Mouse (Mus musculus) forebrain, embryonic 13.5 days (tissue): ENCODE measurements around the gene Cd37. TPM values are rescaled to one million over a fixed set of nuclear protein-coding genes. Genes with fewer than 3 reads are reported as not detected.

ENCODE experiments used
- ATAC-seq: fragments of 200-750 bp; cut with Nextera tagmentation; 2 replicates; pipeline ENCODE4 v1.8.0; 2017
- H3K27ac ChIP-seq: fragments of 300-500 bp; sonication (generic); 2 replicates; pipeline ENCODE4 v1.5.1; 2015; ENCODE audit warnings: inconsistent platforms, mild to moderate bottlenecking, moderate library complexity
- H3K27me3 ChIP-seq: fragments of 300-500 bp; sonication (generic); 2 replicates; pipeline ENCODE4 v1.6.1; 2015; ENCODE audit warnings: mild to moderate bottlenecking, inconsistent platforms
- H3K36me3 ChIP-seq: fragments of 300-500 bp; sonication (generic); 2 replicates; pipeline ENCODE4 v1.6.1; 2015; ENCODE audit warnings: mild to moderate bottlenecking, inconsistent platforms; ENCODE audit not compliant: poor library complexity, severe bottlenecking
- H3K4me1 ChIP-seq: fragments of 300-500 bp; sonication (generic); 2 replicates; pipeline ENCODE4 v1.6.1; 2015; ENCODE audit warnings: inconsistent platforms
- H3K4me2 ChIP-seq: fragments of 300-500 bp; sonication (generic); 2 replicates; pipeline ENCODE4 v1.6.1; 2015; ENCODE audit warnings: inconsistent platforms, mild to moderate bottlenecking, moderate library complexity
- H3K4me3 ChIP-seq: fragments of 300-500 bp; sonication (generic); 2 replicates; pipeline ENCODE4 v1.5.1; 2015; ENCODE audit warnings: mild to moderate bottlenecking, inconsistent platforms
- H3K9ac ChIP-seq: fragments of 300-500 bp; sonication (generic); 2 replicates; pipeline ENCODE4 v1.6.1; 2015; ENCODE audit warnings: mild to moderate bottlenecking, inconsistent platforms
- H3K9me3 ChIP-seq: fragments of 300-500 bp; sonication (generic); replicated peaks from 2 replicates; pipeline ENCODE4 v1.6.1; 2016; ENCODE audit warnings: inconsistent platforms
- WGBS: fragments of 180-500 bp; shearing (Covaris S2); methylation state at CpG from one replicate; pipeline ENCODE4 v1.1.7; 2015; 5-methylcytosine and 5-hydroxymethylcytosine counted together
- polyA plus RNA-seq: library from polyadenylated mRNA; unstranded; fragments of >200 nt; fragmentation: Nextera tagmentation; extraction: Ambion mirVana; gene quantifications from 2 replicates; pipeline ENCODE4 v1.2.1, GENCODE M21; 2015

Cd37 gene
- 0.96 and 1.3 TPM in 2 replicates for polyA plus RNA-seq

- no peak within 1 kb of the TSS for H3K9ac ChIP-seq
- H3K9me3 ChIP-seq: no peaks in the 10 kb centered on the region
- peaks cover 27% of the 10 kb centered on the region for H3K4me1 ChIP-seq
- H3K27ac ChIP-seq: no peak within 1 kb of the TSS
- no peak within 1 kb of the TSS for H3K4me3 ChIP-seq
- H3K4me2 ChIP-seq: no peak within 1 kb of the TSS
- H3K36me3 ChIP-seq: no peaks in the 10 kb centered on the region
- 43% methylated on average over 20 of the region's 20 CpGs for WGBS
- peaks cover 56% of the 10 kb centered on the region for H3K27me3 ChIP-seq
- ATAC-seq: no peak
Measured at GRCm38 (mm10) chr7:45238723-45239496, at the start of gene Cd37. Cd37 (minus strand) TSS chr7:45239115.

- H3K27ac ChIP-seq: no peak overlapping the region
- no peak overlapping the region for H3K4me3 ChIP-seq
- H3K9me3 ChIP-seq: no peaks in the 10 kb centered on the region
- ATAC-seq: no peak
- H3K36me3 ChIP-seq: no peaks in the 10 kb centered on the region
- no peak overlapping the region for H3K9ac ChIP-seq
- no peaks in the 10 kb centered on the region for H3K27me3 ChIP-seq
- H3K4me2 ChIP-seq: no peak overlapping the region
- 88% methylated on average over 13 of the region's 13 CpGs for WGBS
- H3K4me1 ChIP-seq: no peaks in the 10 kb centered on the region
Measured at GRCm38 (mm10) chr7:45286486-45286885, 47.6 kb upstream of the Cd37 start.

- H3K9me3 ChIP-seq: no peaks in the 10 kb centered on the region
- peaks cover 3% of the 10 kb centered on the region; the same call in 1 of the 2 replicates for H3K27me3 ChIP-seq
- 0 out of 2 replicates have a peak within 1 kb of the TSS, but pooled peaks have one; percentile 28 for H3K9ac ChIP-seq
- peaks cover 15% of the 10 kb centered on the region for H3K4me1 ChIP-seq
- H3K36me3 ChIP-seq: no peaks in the 10 kb centered on the region
- peak within 1 kb of the TSS; percentile 34 for H3K4me3 ChIP-seq
- no peak for ATAC-seq
- 8% methylated on average over 44 of the region's 44 CpGs for WGBS
- peak within 1 kb of the TSS; percentile 58 for H3K4me2 ChIP-seq
- no peak within 1 kb of the TSS for H3K27ac ChIP-seq
Measured at GRCm38 (mm10) chr7:45277136-45277760, 38.3 kb upstream of the Cd37 start, which contains the start of gene Slc6a21. Slc6a21 (plus strand) TSS chr7:45277513.

DNA sequence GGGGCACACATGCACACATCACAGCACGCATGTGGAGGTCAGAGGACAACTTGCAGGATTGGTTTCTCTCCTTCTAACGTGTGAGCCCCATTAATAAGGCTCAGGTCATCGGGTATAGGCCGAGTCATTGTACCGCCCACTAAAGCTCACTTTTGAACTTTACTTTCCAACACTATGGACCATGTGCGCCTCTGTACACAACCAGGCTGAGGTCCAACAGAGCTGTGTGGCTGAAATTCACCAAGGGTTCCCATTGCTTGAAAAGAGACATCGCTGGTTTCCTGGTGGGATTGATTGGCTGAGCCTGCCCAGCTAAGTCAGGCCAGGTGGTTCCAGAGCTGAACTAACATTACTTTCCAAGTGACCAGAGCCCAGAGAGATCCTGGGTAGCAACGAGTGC is 34.8 kb upstream of the Cd37 start:
- Histone ChIP-seq H3K27me3 (peaks cover 3% of the 10 kb centered on the region; the same call in 1 of the 2 replicates), H3K9me3 (no peaks in the 10 kb centered on the region), H3K4me2 (no peak overlapping the region), H3K36me3 (no peaks in the 10 kb centered on the region), H3K4me1 (peaks cover 18% of the 10 kb centered on the region), H3K4me3 (no peak overlapping the region), H3K9ac (no peak overlapping the region), H3K27ac (peak overlapping the region; percentile 57)
- ATAC-seq: no peak
- 90% methylated on average over 8 of the region's 8 CpGs for WGBS

GRCm38 (mm10) chr7:45272786-45273412 is 34.0 kb upstream of the Cd37 start:
- peak overlapping the region; percentile 57 for H3K27ac ChIP-seq
- ATAC-seq: no peak; the same call in 1 of the 2 replicates
- H3K36me3 ChIP-seq: no peaks in the 10 kb centered on the region
- H3K9me3 ChIP-seq: no peaks in the 10 kb centered on the region
- peaks cover 4% of the 10 kb centered on the region; the same call in 1 of the 2 replicates for H3K27me3 ChIP-seq
- H3K4me3 ChIP-seq: no peak overlapping the region
- H3K4me2 ChIP-seq: no peak overlapping the region
- WGBS: 35% methylated on average over 10 of the region's 10 CpGs
- no peak overlapping the region for H3K9ac ChIP-seq
- H3K4me1 ChIP-seq: peaks cover 18% of the 10 kb centered on the region

- no peak overlapping the region for H3K4me3 ChIP-seq
- H3K4me1 ChIP-seq: peaks cover 12% of the 10 kb centered on the region; the same call in 1 of the 2 replicates
- H3K9ac ChIP-seq: no peak overlapping the region
- no peaks in the 10 kb centered on the region for H3K36me3 ChIP-seq
- 88% methylated on average over 1 of the region's 1 CpGs for WGBS
- H3K4me2 ChIP-seq: no peak overlapping the region
- H3K27me3 ChIP-seq: peaks cover 4% of the 10 kb centered on the region; the same call in 1 of the 2 replicates
- no peak for ATAC-seq
- no peak overlapping the region for H3K27ac ChIP-seq
- H3K9me3 ChIP-seq: no peaks in the 10 kb centered on the region
Measured at GRCm38 (mm10) chr7:45265518-45265917, 26.6 kb upstream of the Cd37 start.

GRCm38 (mm10) chr7:45264348-45264747 is 25.4 kb upstream of the Cd37 start:
- 70% methylated on average over 3 of the region's 3 CpGs for WGBS
- Histone ChIP-seq H3K27ac (no peak overlapping the region), H3K9ac (no peak overlapping the region), H3K4me1 (peaks cover 12% of the 10 kb centered on the region; the same call in 1 of the 2 replicates), H3K9me3 (no peaks in the 10 kb centered on the region), H3K4me3 (no peak overlapping the region), H3K4me2 (no peak overlapping the region), H3K27me3 (peaks cover 5% of the 10 kb centered on the region; the same call in 1 of the 2 replicates), H3K36me3 (no peaks in the 10 kb centered on the region)
- no peak for ATAC-seq

GRCm38 (mm10) chr7:45263006-45263607 is 24.2 kb upstream of the Cd37 start:
- H3K9ac ChIP-seq: no peak overlapping the region
- H3K4me1 ChIP-seq: peaks cover 12% of the 10 kb centered on the region; the same call in 1 of the 2 replicates
- no peak overlapping the region for H3K27ac ChIP-seq
- ATAC-seq: no peak
- H3K4me2 ChIP-seq: no peak overlapping the region
- H3K4me3 ChIP-seq: no peak overlapping the region
- WGBS: 73% methylated on average over 7 of the region's 7 CpGs
- no peaks in the 10 kb centered on the region for H3K9me3 ChIP-seq
- peaks cover 7% of the 10 kb centered on the region; the same call in 1 of the 2 replicates for H3K27me3 ChIP-seq
- H3K36me3 ChIP-seq: no peaks in the 10 kb centered on the region

DNA sequence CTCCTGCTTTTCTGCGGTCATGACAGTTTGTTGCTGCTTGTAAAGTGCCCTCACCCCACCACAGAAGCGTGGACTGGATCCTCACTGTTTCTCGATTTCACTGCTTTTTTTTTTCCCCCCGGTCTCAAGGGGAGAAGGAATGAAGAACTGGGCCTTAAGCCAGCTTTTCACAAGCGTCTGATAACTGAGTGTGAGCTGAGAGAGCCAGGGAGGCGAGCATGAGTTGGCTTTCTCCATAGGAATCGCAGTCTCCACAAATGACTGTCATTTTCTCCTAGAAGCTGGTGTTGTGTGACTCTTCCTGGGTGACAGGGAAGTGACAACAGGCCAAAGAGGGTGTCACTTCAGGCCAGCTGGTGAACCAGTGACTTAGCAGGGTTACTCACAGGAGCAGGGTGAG is 23.4 kb upstream of the Cd37 start:
- H3K4me3 ChIP-seq: no peak overlapping the region
- no peaks in the 10 kb centered on the region for H3K9me3 ChIP-seq
- no peaks in the 10 kb centered on the region for H3K36me3 ChIP-seq
- peaks cover 12% of the 10 kb centered on the region; the same call in 1 of the 2 replicates for H3K4me1 ChIP-seq
- no peak overlapping the region for H3K4me2 ChIP-seq
- peaks cover 5% of the 10 kb centered on the region; the same call in 1 of the 2 replicates for H3K27me3 ChIP-seq
- 58% methylated on average over 7 of the region's 7 CpGs for WGBS
- ATAC-seq: no peak
- no peak overlapping the region for H3K27ac ChIP-seq
- 0 out of 2 replicates have a peak overlapping the region, but pooled peaks have one; percentile 21 for H3K9ac ChIP-seq

DNA sequence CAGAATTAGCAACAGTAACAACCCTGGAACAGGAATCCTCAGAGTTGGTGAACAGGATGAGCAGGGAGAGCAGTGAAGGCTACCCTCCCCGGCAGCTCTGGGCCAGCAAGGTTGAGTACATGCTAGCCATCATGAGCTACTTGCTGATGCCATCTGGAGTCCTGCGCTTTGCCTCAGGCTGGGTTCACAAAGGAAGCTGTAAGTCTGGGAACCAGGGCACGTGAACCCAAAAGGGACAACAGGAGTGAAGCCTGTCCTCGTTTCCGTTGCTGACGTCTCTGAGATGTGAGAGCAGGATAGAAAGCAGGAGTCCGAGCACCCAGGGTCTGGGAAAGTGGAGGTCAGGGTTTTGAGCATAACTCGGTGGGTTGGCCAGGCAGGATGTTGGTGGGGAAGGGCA is 20.4 kb upstream of the Cd37 start:
- no peak for ATAC-seq
- Histone ChIP-seq H3K27me3 (peaks cover 5% of the 10 kb centered on the region; the same call in 1 of the 2 replicates), H3K36me3 (no peaks in the 10 kb centered on the region), H3K9me3 (no peaks in the 10 kb centered on the region), H3K9ac (no peak overlapping the region), H3K4me1 (peaks cover 12% of the 10 kb centered on the region; the same call in 1 of the 2 replicates), H3K4me3 (no peak overlapping the region), H3K27ac (no peak overlapping the region), H3K4me2 (no peak overlapping the region)
- WGBS: 86% methylated on average over 8 of the region's 8 CpGs

DNA sequence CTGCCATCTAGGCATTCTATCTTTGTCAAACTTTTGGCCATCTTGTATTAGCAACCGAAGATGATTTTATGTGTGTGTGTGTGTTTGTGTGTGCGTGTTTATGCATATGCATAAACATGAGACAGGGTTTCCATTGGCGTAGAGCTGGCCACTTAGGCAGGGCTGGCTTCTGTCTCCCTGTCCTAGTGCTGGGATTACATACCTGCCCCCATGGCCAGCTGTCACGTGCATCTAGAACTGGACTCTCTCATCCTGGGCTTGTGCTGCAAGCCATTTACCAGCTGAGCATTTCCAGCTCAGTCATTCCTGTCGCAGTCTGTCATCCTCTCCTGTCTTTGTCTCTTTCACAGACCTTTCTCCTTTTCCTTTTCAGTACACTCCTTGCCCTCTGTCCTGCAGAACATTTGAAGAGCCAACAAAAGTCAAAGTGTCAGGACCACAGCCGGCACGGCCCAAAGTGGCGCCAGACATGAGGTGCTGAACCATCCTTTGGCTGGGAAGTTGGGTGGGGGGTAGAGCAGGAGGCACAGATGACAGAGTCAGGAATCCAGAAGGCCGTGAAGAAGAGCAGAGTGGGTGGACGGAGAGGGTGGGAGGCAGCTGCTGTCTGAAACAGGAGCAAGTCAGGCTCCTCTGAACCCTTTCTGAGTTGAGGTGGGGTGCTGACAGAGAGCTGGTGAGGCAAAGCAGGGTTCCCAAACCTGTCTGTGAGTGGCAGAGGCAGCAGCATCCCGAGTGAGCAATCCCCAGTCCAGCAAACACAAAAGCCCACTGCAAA is 18.3 kb upstream of the Cd37 start:
- Histone ChIP-seq H3K9ac (no peak overlapping the region), H3K4me1 (peaks cover 5% of the 10 kb centered on the region; the same call in 1 of the 2 replicates), H3K9me3 (no peaks in the 10 kb centered on the region), H3K27me3 (peaks cover 5% of the 10 kb centered on the region; the same call in 1 of the 2 replicates), H3K27ac (no peak overlapping the region), H3K4me3 (no peak overlapping the region), H3K4me2 (no peak overlapping the region), H3K36me3 (no peaks in the 10 kb centered on the region)
- ATAC-seq: no peak
- 69% methylated on average over 11 of the region's 11 CpGs for WGBS
